Mouse (Mus musculus) E14TG2a.4 (cell line): ENCODE measurements around the gene Acot12.

Source experiments
- CTCF ChIP-seq: conservative IDR thresholded peaks from 2 replicates; pipeline ENCODE4 v1.5.1; 2014; ENCODE audit warnings: low read length
- POU5F1 ChIP-seq: IDR thresholded peaks from 2 replicates; pipeline ENCODE4 v1.6.1; 2014; ENCODE audit warnings: low read length, borderline replicate concordance

- TF ChIP-seq CTCF = no peak
- TF ChIP-seq POU5F1 = no peak
Measured at GRCm38 (mm10) chr13:91696109-91696645, 45.1 kb upstream of the Acot12 start.
